Mouse (Mus musculus): Measurements from ENCODE around the gene Gnb1.

- TF ChIP-seq POLR2A (IDR thresholded peaks at IDR 0.05; ENCODE audit: insufficient read length, low read depth) = no peak
- TF ChIP-seq MAX (IDR thresholded peaks at IDR 0.05; ENCODE audit: low read depth) = no peak
- TF ChIP-seq USF1 (IDR thresholded peaks at IDR 0.05; ENCODE audit: low read depth) = no peak
Observed at GRCm38 (mm10) chr4:155491529-155492130, 469 bp downstream of the Gnb1 start.
